Mouse (Mus musculus) brain, embryonic 14.5 days (tissue): ENCODE measurements around the gene Mapkapk2.

Source experiments
- CTCF ChIP-seq: fragments of 200-500 bp; IDR thresholded peaks from 2 replicates; pipeline ENCODE4 v1.5.1; 2012; ENCODE audit warnings: inconsistent platforms, mild to moderate bottlenecking, moderate library complexity, borderline replicate concordance; ENCODE audit not compliant: insufficient read depth, insufficient read length; ENCODE audit errors: extremely low read depth
- POLR2A ChIP-seq: fragments of 200-500 bp; IDR thresholded peaks from 2 replicates; pipeline ENCODE4 v1.6.1; 2012; ENCODE audit warnings: mild to moderate bottlenecking, inconsistent platforms, borderline replicate concordance; ENCODE audit not compliant: poor library complexity, insufficient read depth, insufficient read length, severe bottlenecking; ENCODE audit errors: extremely low read depth

DNA sequence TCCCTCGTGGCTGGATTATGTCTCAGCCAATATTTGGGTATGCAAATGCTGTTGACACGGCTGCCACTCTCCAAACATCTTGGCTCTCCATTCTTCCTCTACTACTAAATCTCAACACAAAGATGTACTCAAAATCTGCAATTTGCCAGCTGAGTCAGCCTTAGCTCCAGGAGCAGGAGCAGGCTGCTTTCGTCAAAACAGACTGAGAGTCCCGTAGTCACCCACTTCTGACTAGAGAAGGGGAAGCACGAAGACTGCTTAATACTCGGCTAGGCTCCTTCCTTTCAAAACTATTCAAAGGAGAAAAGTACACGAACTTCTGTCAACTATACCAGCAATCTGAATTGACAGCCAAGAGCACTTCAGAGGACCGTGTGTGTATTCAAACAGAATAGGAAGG lies 2.1 kb downstream of the Mapkapk2 start:
- TF ChIP-seq POLR2A (no peak), CTCF (no peak)
